Mouse (Mus musculus) layer of hippocampus, postnatal 36 days (tissue): Measurements from ENCODE around the gene AI661453. TPM values are rescaled to one million over a fixed set of nuclear protein-coding genes. Genes with fewer than 3 reads are reported as not detected.

Source experiments
- DNase-seq, 2 experiments: peaks; one replicate each; pipeline ENCODE4 v3.0.0; 2022
- total RNA-seq, 2 experiments: library from RNA; stranded (reverse); gene quantifications; 2 replicates each; pipeline ENCODE4 v1.2.3; 2021

AI661453 gene
- total RNA-seq, 2 experiments from 2014 or later, result 0.10 to 0.33 TPM

DNA sequence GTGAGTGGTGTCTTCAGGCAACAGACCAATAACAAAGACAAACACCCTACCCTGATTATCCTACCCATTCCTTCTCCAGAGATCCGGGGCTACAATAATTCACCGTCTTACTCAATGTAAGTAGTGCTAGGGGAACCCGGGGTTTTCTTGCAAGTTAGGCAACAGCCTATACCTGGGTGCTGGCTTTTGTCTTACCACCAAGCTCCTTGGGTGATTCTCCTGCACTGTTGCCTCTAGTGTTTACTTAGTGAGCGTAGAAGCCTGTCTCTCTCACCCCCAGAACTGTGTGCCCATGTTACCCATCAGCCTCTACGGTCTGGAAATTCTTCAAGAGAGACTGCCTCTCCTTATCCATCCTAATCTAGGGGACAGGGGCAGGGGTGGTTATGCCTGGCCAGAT is 67.8 kb downstream of the AI661453 start:
- DNase-seq, result no peak

DNA sequence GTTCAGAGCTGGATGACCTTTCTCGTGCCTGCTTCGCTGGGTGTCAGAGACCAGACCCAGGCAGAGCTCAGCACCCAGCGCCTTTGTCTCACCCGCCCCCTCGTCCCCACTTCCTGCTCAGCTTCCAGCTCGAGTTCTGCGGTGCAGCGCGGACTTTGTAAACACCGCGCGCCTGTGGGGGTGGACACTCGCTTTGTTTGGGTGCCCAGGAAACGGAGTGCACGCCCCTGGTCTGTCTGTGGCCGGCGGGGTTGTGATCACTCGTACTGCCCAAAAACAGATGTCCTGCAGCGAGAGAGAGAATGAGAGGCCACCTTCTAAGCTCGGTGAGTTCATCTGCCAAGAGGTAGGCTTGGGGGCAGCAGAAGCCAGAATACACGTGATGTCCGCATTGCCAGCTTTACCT is 68.5 kb downstream of the AI661453 start, which contains the start of gene Ccnd3:
Gene Ccnd3 (plus strand): TSS at position 111 of the 406 bp plus-strand sequence.
- DNase-seq, result peak; percentile 48 to 63

DNA sequence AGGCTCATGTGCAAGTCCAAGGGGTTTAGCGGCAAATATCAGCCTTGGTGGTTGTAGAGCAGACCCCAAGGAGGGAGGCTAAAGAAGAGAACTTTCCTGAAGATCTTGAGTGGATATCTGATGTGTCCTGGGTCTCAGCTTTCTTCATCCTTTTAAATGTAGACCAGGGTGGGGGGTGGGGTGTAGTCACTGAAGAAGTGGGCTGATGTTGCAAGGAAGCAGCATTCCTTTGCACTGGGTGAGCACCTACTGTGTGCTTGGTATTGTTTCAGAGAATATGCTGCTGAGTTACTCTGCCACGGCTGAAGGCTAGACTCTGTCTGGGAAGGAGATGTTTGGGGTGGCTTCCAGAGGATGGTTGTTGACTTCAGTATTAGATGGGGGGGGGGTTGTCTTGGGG is 69.2 kb downstream of the AI661453 start:
- no peak for DNase-seq

DNA sequence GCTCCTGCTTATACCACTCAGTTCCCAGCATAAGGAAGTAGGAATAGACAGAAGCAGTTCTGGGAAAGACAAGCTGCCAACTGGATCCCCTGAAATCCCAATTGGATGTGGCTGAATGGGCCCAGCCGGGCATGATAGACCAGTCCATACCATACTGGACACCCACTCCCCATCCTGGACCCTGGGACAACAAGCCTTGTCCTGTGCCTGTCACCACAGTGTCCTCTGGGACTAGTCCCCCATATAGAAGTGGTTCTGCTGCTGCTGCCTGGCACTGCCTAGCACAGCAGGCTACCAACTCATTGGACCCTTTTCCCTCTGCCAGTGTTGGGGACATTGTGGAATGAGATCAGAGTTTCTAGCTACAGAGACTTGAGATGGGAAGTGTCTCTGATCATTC is 69.6 kb downstream of the AI661453 start:
- no peak for DNase-seq

DNA sequence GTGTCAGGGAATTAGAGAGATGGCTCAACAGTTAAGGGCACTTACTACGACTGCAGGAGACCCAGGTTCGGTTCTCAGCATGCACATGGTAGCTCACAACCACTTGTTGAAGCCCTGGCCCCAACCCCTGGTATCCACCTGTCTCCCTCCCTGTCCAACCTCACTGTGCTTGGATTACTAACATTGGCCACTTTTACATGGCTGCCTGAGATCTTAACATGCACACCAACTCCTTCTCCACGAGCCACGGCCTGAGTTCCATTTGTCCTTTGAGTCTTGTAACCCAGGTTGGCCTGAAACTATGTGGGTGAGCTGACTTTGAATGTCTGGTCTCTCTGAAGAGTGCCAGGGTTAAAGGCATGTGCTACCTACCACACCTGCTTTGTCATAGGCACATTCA is 70.3 kb downstream of the AI661453 start:
- DNase-seq, result no peak

DNA sequence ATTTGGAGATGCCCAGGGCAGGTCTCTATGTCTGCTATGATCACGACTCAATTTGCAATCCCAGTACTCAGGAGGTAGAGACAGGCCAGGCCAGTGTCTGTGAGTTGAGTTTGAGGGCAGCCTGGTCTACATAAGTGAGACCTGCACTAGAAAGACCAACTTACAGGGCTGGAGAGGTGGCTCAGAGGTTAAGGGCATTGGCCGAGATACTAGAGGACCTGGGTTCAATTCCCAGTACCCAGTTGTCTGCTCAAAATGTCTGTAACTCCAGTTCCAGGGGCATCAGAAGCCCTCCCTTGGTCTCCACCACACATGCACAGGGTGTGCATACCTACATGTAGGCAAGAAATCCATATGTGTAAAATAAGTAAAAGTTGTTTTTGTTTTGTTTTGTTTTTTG is 71.1 kb downstream of the AI661453 start:
- no peak for DNase-seq

DNA sequence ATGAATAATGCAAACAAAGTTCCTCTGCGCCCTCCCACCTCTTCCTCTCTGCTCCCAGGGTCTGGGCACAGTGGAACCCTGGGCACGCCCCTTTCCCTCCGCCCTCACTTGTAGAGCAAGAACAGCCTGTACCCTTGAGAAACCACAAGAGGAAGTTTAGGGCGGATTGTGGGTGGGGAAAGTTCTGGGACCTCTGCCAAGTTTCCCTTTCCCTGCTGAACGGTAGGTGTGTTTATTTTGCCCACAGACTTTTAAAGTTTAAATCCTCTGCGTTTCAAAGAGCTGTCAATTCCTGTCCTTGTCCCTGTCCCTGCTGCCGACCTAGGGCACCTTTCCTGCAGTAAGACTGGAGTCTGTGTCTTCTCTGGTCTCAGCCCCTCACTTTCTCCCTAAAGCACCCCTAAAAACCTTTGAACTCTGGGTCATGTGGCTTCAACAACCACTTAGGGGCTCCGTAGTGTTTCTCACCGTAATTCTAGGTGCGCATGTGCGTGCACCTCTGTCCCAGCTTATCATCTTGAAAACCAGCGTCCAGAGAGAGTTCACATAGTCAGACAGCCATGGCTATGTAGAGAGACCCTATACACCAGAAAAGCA is 71.7 kb downstream of the AI661453 start:
- peak; percentile 80 to 84 for DNase-seq

DNA sequence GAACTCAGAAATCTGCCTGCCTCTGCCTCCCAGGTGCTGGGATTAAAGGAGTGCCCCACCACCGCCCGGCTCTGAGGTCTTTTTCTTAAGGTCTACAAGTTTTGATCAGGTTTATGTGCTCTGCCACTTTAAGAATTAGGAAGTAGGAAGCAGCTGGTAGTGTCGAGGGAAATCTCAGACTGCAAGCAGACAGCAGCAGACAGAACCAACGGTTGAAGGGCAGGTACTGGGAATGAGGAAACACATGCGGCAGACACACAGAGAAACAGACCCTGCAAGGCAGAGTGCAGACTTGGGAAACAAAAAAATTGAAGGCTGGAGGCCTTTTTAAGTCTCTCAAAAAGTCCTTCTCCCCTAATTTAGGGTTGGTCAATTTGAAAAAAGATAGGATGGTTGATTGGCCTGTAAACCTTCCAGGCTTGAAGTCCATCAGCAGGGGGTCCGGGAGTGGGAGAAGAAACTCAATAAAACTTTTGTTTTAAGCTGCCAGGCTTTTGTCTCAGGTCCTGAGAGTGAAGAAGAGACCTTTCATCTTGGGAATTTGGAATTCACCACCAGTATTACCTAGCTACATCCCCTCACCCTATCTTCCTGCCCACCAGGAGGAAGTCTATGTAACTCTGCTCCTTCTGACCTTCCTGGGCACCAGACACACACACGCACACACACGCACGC is 72.8 kb downstream of the AI661453 start:
- no peak for DNase-seq

DNA sequence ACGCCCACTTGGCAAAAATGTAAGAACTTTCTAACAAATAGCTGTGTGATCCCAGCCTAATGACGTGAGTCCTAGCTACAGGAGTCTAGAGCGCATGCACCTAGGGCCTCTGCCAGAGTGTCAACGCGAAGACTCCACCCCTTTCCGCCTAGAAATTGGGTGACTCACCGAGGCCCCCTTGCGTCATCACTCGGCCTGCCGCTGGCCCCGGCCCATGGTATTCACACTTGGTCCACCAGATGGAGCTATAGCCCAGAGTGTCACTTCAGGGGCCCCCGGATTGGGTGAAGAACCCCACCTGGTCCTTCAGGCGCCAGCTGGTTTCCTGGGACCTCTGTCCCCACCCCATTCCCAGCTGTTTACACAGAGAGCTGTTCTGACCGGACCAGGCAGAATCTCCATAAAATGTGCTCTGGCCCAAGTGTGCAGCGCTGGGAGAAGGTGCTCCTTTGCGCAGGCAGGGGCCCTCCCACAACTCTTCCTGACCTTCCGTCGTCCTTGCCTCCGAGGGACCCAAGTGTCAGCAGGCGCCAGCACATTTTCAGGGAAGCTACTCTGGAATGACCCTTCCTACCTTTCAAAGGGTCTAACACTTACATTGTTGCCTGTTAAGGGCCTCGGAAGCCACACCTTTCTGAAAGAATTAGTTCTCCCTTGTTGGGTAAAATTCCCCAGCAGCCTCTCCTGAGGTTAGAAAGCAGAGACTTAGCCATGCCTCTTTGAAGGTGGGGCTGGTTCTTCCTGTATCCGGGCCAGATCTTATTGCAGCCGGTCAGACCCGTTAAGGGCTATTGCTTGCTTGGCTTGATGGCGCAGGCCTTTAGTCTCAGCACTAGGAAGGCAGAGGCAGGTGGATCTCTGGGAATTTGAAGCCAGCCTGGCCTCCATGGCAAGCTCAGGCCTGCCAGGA is 75.0 kb downstream of the AI661453 start:
- peak; percentile 95 to 96 for DNase-seq

DNA sequence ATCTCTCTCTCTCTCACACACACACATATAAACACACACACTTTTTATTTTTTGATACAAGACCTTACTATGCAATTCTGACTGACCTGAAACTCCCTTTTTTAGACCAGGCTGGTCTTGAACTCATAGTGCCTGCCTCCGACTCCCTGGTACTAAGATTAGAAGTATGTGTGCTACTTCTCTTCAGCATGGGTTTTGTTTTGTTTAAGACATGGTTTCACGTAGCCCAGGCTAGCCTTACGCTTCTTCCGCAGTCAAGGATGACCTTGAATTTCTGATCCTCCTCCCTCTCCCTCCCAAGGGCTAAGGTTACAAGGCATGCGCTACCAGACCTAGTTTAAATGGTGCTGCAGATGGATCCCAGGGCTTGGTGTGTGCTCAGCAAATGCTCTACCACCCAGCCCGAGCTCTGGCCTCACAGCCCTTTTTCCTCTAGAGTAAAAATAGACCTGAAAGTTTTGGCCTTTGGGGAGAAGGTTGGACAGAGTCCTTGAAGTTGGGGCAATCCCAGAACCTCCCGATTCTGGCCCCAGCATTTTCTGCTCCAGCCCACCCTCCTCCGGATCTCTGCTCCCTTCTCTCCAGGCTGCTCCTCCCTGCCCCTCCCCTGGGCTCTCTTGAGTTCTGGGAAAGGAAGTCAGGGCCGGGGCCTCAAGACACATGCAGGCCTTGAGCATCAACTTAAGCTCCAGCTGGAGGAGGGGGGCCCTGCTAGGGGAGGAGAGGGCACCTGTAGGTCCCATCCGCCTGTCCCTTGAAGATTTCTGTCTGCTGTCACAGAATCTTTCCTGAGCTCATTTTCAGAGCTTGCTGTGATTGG is 76.8 kb downstream of the AI661453 start:
- no peak for DNase-seq

DNA sequence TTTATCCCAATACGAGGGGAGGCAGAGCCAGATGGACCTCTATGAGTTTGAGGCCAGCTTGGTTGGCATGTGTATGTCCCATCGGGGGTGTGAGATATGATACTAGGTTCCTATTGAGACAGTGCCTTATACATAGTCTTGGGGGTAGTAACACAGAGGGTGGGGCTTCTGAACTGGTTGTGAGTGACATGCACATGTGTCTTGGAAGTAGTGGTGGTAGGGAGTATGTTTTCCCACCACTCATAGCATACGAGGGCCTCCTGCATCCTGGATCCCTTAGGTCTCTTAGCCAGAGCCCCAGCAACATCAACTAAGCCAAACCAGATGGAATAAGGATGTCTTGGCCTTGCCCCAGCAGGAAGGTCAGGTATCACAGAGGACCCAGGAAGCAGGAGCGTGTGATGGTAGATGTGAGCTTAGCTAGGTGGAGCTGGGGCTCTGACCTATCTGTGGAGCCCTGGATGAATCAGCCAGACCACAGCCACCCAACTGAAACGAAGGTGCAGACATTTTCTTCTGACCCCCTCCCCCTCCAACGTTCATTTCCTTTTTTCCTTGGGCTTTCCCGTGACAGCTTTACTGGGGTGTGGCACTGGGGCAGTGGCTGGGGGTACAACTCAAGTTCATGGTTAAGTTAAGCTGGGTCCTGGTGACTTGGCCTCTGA is 78.9 kb downstream of the AI661453 start:
- DNase-seq, result no peak

DNA sequence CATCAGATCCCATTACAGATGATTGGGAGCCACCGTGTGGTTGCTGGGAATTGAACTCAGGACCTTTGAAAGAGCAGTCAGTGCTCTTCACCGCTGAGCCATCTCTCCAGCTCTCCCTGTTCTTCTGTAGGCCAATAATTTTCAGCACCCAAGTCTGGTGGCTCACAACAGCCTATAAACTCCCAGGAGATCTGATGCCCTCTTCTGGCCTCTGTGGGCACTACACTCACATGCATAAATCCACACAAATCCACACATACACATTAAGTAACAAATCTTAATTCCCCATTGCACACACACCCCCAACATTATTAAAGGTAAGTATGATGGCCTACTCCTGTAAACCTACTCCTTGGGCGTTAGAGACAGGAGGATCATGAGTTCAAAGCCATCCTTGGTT is 79.8 kb downstream of the AI661453 start:
- DNase-seq, result no peak

DNA sequence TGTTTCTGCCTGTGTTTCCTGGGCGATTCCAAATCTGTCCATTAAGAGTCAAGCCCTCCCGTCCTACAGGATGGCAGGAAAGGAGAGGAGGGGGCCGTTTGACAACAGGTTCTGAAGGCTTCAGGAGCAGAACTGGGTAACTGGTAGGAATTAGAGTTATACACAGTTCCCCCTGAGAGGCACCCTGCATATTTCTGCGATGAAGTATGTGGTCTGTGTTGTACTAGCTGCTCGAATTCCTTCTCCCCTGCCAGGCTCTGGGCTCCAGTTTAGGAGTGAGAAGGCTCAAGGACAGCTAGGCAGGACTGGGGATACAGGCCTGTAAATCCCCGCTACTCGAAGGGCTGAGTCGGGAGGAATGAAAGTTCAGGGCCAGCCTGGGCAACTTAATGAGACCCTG is 81.8 kb downstream of the AI661453 start:
- DNase-seq, result no peak

Other genes starting within 250 kb of the AI661453 start
- gene Mrps10, start 67.7 kb upstream of the AI661453 start, total RNA-seq, result 10 to 100 TPM; 23.9 to 29.3 TPM
- 1 to 10 TPM; 1.8 to 1.9 TPM for gene Guca1b, start 51.2 kb upstream of the AI661453 start, total RNA-seq
- not detected for gene Guca1a, start 36.0 kb upstream of the AI661453 start, total RNA-seq
- not detected for gene 1700001C19Rik, start 761 bp downstream of the AI661453 start, total RNA-seq
- 10 to 100 TPM; 20.9 to 22.3 TPM for gene Taf8, start 65.7 kb downstream of the AI661453 start, total RNA-seq
- 10 to 100 TPM; 35.2 to 44.3 TPM for gene Ccnd3, start 68.4 kb downstream of the AI661453 start, total RNA-seq
- 10 to 100 TPM; 17.2 to 18.3 TPM for gene Bysl, start 174.9 kb downstream of the AI661453 start, total RNA-seq
- 10 to 100 TPM; 34.1 to 40.4 TPM for gene Med20, start 175.0 kb downstream of the AI661453 start, total RNA-seq
- 1 to 10 TPM; 5.3 to 5.4 TPM for gene Gm20517, start 175.0 kb downstream of the AI661453 start, total RNA-seq
- gene Usp49, start 194.1 kb downstream of the AI661453 start, total RNA-seq, result 10 to 100 TPM; 10.5 to 11.5 TPM